Mouse (Mus musculus): ENCODE results near the gene Fer1l5. TPM values are rescaled to one million over a fixed set of nuclear protein-coding genes. Genes with fewer than 3 reads are reported as not detected.

Gene Fer1l5
- polyA plus RNA-seq, 1 experiment from 2014 or later: 0.34 TPM

DNA sequence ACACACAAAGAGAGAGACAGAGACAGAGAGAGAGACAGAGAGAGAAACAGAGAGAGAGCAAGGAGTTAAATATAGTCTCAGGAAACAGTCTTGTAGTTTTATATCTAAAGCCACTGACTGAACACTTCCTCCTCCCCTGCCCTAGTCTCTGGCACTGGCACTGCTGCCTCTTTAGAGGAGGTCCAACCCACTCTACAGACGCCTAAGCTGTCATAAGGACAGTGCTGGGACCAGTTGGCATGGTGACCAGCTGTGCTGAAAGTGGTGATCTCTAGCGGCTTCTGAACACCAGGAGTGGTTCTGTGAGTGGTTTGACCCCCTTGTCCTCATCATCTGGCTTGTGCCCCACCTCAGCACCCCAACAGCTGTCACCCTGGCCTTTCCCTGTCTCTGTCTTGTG, 89.7 kb downstream of the Fer1l5 start:
- 16% methylated on average over 2 of the region's 2 CpGs for WGBS (ENCODE audit: insufficient replicate concordance)
- Histone ChIP-seq H3K9me3 (replicated peaks; ENCODE audit: control insufficient read depth, low read length) (no peaks in the 10 kb centered on the region), H3K4me1 (ENCODE audit: control insufficient read depth, low read depth, low read length) (no peaks in the 10 kb centered on the region), H3K4me2 (ENCODE audit: low read depth, low read length) (no peak overlapping the region), H3K27me3 (ENCODE audit: control insufficient read depth, insufficient read depth, low read depth, low read length) (no peaks in the 10 kb centered on the region), H3K36me3 (ENCODE audit: control insufficient read depth, insufficient read depth) (no peaks in the 10 kb centered on the region), H3K4me3 (ENCODE audit: low read depth, low read length) (no peak overlapping the region), H3K9ac (ENCODE audit: low read depth, low read length) (no peak overlapping the region), H3K27ac (ENCODE audit: low read length) (no peak overlapping the region)
- no peak for ATAC-seq (ENCODE audit: low read depth)

DNA sequence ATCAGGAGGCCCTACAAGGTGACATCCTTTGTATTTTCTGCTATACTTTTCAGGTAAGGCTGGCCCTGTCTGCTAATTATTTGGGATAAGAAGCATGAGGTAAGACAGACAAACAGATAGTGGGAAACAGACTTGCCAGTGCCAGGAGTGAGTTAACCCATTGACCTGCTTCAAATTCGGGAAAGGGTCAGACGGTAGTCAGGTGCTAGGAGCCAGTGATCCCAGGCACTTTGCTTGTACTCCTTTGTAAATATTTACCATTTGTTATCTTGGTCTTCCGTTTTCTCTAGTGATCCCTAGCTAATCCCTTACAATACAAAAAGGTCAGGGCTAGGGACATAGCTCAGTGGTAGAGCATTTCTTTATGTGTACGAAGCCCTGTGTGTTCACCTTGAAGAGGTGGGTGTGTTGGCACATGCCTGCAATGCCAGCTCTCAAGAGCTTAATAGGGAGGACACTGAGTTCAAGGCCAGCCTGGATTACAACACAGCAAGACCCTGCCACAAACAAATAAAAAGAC, 93.6 kb downstream of the Fer1l5 start:
- Histone ChIP-seq H3K4me3 (ENCODE audit: low read depth, low read length) (no peak overlapping the region), H3K9ac (ENCODE audit: low read depth, low read length) (no peak overlapping the region), H3K27me3 (ENCODE audit: control insufficient read depth, insufficient read depth, low read depth, low read length) (no peaks in the 10 kb centered on the region), H3K4me2 (ENCODE audit: low read depth, low read length) (no peak overlapping the region), H3K36me3 (ENCODE audit: control insufficient read depth, insufficient read depth) (no peaks in the 10 kb centered on the region), H3K4me1 (ENCODE audit: control insufficient read depth, low read depth, low read length) (peaks cover 8% of the 10 kb centered on the region), H3K9me3 (replicated peaks; ENCODE audit: control insufficient read depth, low read length) (no peaks in the 10 kb centered on the region), H3K27ac (ENCODE audit: low read length) (no peak overlapping the region)
- no peak for ATAC-seq (ENCODE audit: low read depth)
- WGBS (ENCODE audit: insufficient replicate concordance): 48% methylated on average over 4 of the region's 4 CpGs

DNA sequence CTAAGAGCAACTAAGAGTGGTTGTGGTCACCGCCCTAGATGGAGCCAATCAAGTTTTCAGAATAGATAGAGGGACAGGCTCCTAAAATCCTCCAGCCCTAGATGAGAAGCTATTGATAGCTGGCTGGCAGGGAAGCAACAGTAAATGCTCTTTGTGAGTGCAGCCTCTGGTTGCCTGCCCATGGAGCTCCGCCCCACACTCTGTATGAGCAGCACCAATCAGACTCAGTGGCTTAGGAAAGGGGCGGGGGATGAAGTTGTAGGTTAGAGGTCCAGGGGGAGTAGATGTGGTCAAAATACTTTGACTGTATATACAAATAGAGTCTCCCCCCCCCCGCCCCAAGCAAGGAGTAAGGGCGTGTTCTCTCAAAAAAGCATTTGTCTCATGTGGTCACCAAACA, 95.4 kb downstream of the Fer1l5 start:
- H3K27me3 ChIP-seq (ENCODE audit: control insufficient read depth, insufficient read depth, low read depth, low read length): peaks cover 7% of the 10 kb centered on the region
- no peak overlapping the region for H3K9ac ChIP-seq (ENCODE audit: low read depth, low read length)
- ATAC-seq (ENCODE audit: low read depth): no peak
- H3K4me2 ChIP-seq (ENCODE audit: low read depth, low read length): no peak overlapping the region
- no peak overlapping the region for H3K4me3 ChIP-seq (ENCODE audit: low read depth, low read length)
- no peak overlapping the region for H3K27ac ChIP-seq (ENCODE audit: low read length)
- H3K9me3 ChIP-seq (replicated peaks; ENCODE audit: control insufficient read depth, low read length): no peaks in the 10 kb centered on the region
- 51% methylated on average over 5 of the region's 5 CpGs for WGBS (ENCODE audit: insufficient replicate concordance)
- H3K4me1 ChIP-seq (ENCODE audit: control insufficient read depth, low read depth, low read length): peaks cover 19% of the 10 kb centered on the region
- H3K36me3 ChIP-seq (ENCODE audit: control insufficient read depth, insufficient read depth): no peaks in the 10 kb centered on the region

DNA sequence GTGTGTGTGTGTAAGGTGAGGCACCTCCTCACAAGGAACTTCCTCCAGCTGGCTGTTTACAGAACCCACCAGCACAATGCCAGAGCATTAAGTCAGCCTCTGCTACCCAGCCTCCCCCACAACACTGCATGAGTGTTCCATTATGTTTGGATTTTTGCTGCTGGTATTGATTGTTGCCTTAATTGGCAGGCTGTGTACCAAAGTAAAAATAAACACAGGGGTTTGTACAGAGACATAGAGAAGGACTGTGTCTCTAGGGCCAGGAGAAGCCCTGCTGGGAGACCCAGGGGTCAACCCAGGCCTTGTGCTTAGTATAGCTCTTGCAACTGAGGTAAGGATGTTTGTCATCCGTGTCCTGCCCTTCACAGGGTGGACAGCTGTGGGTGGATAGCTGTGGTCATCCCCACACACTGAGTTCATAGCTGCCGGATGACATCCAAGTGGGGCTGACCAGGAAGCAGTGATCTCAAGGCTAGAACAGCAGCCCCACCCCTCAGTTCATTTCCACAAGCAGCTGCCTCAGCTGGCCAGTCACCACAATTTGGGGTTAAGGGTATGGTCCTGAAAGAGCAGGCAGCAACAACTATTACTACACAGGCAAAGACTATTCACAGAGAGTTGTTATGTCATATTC, 97.8 kb downstream of the Fer1l5 start:
- Histone ChIP-seq H3K9me3 (replicated peaks; ENCODE audit: control insufficient read depth, low read length) (no peaks in the 10 kb centered on the region), H3K27ac (ENCODE audit: low read length) (no peak overlapping the region), H3K4me3 (ENCODE audit: low read depth, low read length) (no peak overlapping the region), H3K4me2 (ENCODE audit: low read depth, low read length) (no peak overlapping the region), H3K36me3 (ENCODE audit: control insufficient read depth, insufficient read depth) (no peaks in the 10 kb centered on the region), H3K4me1 (ENCODE audit: control insufficient read depth, low read depth, low read length) (peaks cover 25% of the 10 kb centered on the region), H3K27me3 (ENCODE audit: control insufficient read depth, insufficient read depth, low read depth, low read length) (peaks cover 12% of the 10 kb centered on the region), H3K9ac (ENCODE audit: low read depth, low read length) (no peak overlapping the region)
- 80% methylated on average over 2 of the region's 2 CpGs for WGBS (ENCODE audit: insufficient replicate concordance)
- no peak for ATAC-seq (ENCODE audit: low read depth)

DNA sequence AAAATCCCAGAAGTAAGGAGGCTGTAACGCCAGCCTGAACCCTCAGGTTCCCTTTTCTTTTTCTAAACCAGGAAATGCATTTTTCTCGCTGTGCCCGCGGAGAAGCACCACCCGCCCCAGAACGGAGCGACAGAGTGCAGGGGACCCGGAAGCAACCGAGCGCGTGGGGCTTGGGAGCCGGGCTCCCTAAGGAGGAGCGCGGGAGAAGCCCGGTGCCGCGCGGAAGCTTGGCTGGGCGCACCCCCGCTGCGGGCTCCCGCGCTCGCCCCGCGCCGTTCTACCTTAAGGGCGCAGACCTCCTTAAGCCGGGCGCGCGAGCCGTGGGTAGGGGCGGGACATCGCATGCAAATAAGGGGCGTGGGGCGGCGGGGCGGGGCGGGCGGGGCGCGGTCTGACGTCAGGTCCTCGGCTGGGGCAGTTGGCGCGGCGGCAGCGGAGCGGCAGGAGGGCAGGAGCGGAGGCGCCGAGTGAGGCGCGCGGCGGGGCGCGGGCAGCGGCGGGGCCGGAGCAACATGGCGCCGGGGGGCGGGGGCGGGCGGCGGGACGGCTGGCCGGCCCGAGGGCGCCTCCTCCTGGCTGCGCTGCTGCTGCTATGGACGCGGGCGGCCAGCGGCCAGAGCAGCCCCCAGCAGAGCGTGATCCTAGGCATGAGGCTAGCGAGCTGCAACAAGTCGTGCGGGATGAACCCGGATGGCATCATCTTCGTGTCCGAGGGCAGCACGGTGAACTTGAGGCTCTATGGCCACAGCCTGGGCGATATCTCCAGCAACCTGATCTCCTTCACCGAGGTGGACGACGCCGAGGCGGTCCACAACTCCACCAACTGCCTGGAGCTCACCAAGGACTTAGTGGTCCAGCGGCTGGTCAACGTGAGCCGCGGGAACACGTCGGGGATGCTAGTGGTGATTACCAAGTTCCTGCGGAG, 99.4 kb downstream of the Fer1l5 start, which contains the start of gene Cnnm4:
Gene Cnnm4, plus strand, starts transcription at position 440 of the 925 bp plus-strand sequence.
- H3K9me3 ChIP-seq (replicated peaks; ENCODE audit: control insufficient read depth, low read length): no peaks in the 10 kb centered on the region
- H3K36me3 ChIP-seq (ENCODE audit: control insufficient read depth, insufficient read depth): no peaks in the 10 kb centered on the region
- under 1% methylated on average over 76 of the region's 98 CpGs for WGBS (ENCODE audit: insufficient replicate concordance)
- H3K4me1 ChIP-seq (ENCODE audit: control insufficient read depth, low read depth, low read length): peaks cover 36% of the 10 kb centered on the region
- ATAC-seq (ENCODE audit: low read depth): peak; percentile 93
- peak within 1 kb of the TSS; percentile 95 for H3K4me2 ChIP-seq (ENCODE audit: low read depth, low read length)
- peak within 1 kb of the TSS; percentile 86 for H3K27ac ChIP-seq (ENCODE audit: low read length)
- peak within 1 kb of the TSS; percentile 73 for H3K4me3 ChIP-seq (ENCODE audit: low read depth, low read length)
- peak within 1 kb of the TSS; percentile 77 for H3K9ac ChIP-seq (ENCODE audit: low read depth, low read length)
- peaks cover 12% of the 10 kb centered on the region for H3K27me3 ChIP-seq (ENCODE audit: control insufficient read depth, insufficient read depth, low read depth, low read length)

Small RNA genes lying within 50 kb of the gene (microRNA-seq; reads per million reads assigned to microRNA genes)
- gene Mir6898: not detected

Other genes with a start within 250 kb of the Fer1l5 start
- gene Uggt1, start 127.6 kb upstream of the Fer1l5 start, polyA plus RNA-seq (2015; fragmentation: Nextera tagmentation; extraction: Ambion mirVana): 19.6 and 19.8 TPM in 2 replicates
- gene Neurl3, start 97.6 kb upstream of the Fer1l5 start, polyA plus RNA-seq (2015; fragmentation: Nextera tagmentation; extraction: Ambion mirVana): 3.1 and 3.4 TPM in 2 replicates
- gene Arid5a, start 64.6 kb upstream of the Fer1l5 start, polyA plus RNA-seq (2015; fragmentation: Nextera tagmentation; extraction: Ambion mirVana): 3.6 and 4.9 TPM in 2 replicates
- gene Kansl3, start 3.1 kb upstream of the Fer1l5 start, polyA plus RNA-seq (2015; fragmentation: Nextera tagmentation; extraction: Ambion mirVana): 12.2 and 13.0 TPM in 2 replicates
- 12.0 and 13.0 TPM in 2 replicates for gene Lman2l, start 73.0 kb downstream of the Fer1l5 start, polyA plus RNA-seq (2015; fragmentation: Nextera tagmentation; extraction: Ambion mirVana)
- gene Cnnm4, start 99.3 kb downstream of the Fer1l5 start, polyA plus RNA-seq (2015; fragmentation: Nextera tagmentation; extraction: Ambion mirVana): 2.5 and 2.7 TPM in 2 replicates
- gene Cnnm3, start 139.6 kb downstream of the Fer1l5 start, polyA plus RNA-seq (2015; fragmentation: Nextera tagmentation; extraction: Ambion mirVana): 0.91 and 1.1 TPM in 2 replicates
- gene Ankrd23, start 164.6 kb downstream of the Fer1l5 start, polyA plus RNA-seq (2015; fragmentation: Nextera tagmentation; extraction: Ambion mirVana): 3.2 and 4.3 TPM in 2 replicates
- not detected in 2 replicates for gene Gm42417, start 167.1 kb downstream of the Fer1l5 start, polyA plus RNA-seq (2015; fragmentation: Nextera tagmentation; extraction: Ambion mirVana)
- gene Ankrd39, start 175.2 kb downstream of the Fer1l5 start, polyA plus RNA-seq (2015; fragmentation: Nextera tagmentation; extraction: Ambion mirVana): 5.4 and 6.7 TPM in 2 replicates
- gene Sema4c, start 186.1 kb downstream of the Fer1l5 start, polyA plus RNA-seq (2015; fragmentation: Nextera tagmentation; extraction: Ambion mirVana): 1.5 and 2.0 TPM in 2 replicates